Mouse (Mus musculus) heart, postnatal 0 days (tissue): Measurements from ENCODE around the gene Ctrc.

Experiments used
- CTCF ChIP-seq: IDR thresholded peaks from 2 replicates; pipeline ENCODE4 v1.5.1; 2016; ENCODE audit warnings: antibody characterized with exemption, control low read depth, low read depth
- EP300 ChIP-seq: IDR thresholded peaks from 2 replicates; pipeline ENCODE4 v1.6.1; 2016; ENCODE audit warnings: antibody characterized with exemption, low read depth

GRCm38 (mm10) chr4:141766668-141767352 is 79.3 kb downstream of the Ctrc start:
- TF ChIP-seq CTCF (no peak), EP300 (peak; percentile 52; the same call in 1 of the 2 replicates)
